Mouse (Mus musculus) heart, adult 2 months (tissue): Measurements from ENCODE around the gene Tor1a. TPM values are rescaled to one million over a fixed set of nuclear protein-coding genes. Genes with fewer than 3 reads are reported as not detected.
A peak's percentile ranks its signal among the peaks of the same experiment; 100 is the strongest.

Experiments
- DNase-seq, 2 experiments: peaks; one replicate each; pipeline ENCODE4 v3.0.0; 2021
- H3K27ac ChIP-seq: fragments of 200-600 bp; 2 replicates; pipeline ENCODE4 v1.8.1; 2022
- H3K27me3 ChIP-seq: fragments of 200-500 bp; 2 replicates; pipeline ENCODE4 v1.6.1; 2012; ENCODE audit warnings: mild to moderate bottlenecking, low read length, inconsistent platforms, mixed read lengths; ENCODE audit not compliant: control insufficient read depth, insufficient read depth
- H3K36me3 ChIP-seq: fragments of 200-500 bp; 2 replicates; pipeline ENCODE4 v1.6.1; 2012; ENCODE audit warnings: low read length, inconsistent platforms; ENCODE audit not compliant: control insufficient read depth, insufficient read depth
- H3K4me1 ChIP-seq: fragments of 200-500 bp; 2 replicates; pipeline ENCODE4 v1.6.1; 2011; ENCODE audit warnings: low read length; ENCODE audit not compliant: control insufficient read depth, insufficient read depth
- H3K4me3 ChIP-seq: fragments of 200-600 bp; 2 replicates; pipeline ENCODE4 v1.8.1; 2022
- H3K79me2 ChIP-seq: fragments of 200-500 bp; replicated peaks from 2 replicates; pipeline ENCODE4 v1.6.1; 2012; ENCODE audit warnings: mild to moderate bottlenecking, inconsistent platforms, low read length, moderate library complexity, mixed read lengths; ENCODE audit not compliant: control insufficient read depth, insufficient read depth
- H3K9ac ChIP-seq: fragments of 200-500 bp; 2 replicates; pipeline ENCODE4 v1.6.1; 2012; ENCODE audit warnings: low read depth, mild to moderate bottlenecking, control low read depth, inconsistent platforms, low read length, mixed read lengths
- CTCF ChIP-seq: fragments of 200-600 bp; IDR thresholded peaks from 2 replicates; pipeline ENCODE4 v1.8.1; 2022; ENCODE audit warnings: antibody characterized with exemption, mild to moderate bottlenecking, moderate library complexity
- EP300 ChIP-seq: fragments of 200-500 bp; IDR thresholded peaks from 2 replicates; pipeline ENCODE4 v1.6.1; 2011; ENCODE audit warnings: low read depth, low read length, control low read depth; ENCODE audit not compliant: insufficient read depth
- POLR2A ChIP-seq: fragments of 200-500 bp; IDR thresholded peaks from 2 replicates; pipeline ENCODE4 v1.6.1; 2011; ENCODE audit warnings: mild to moderate bottlenecking, low read depth, low read length, control low read depth; ENCODE audit not compliant: insufficient read depth
- WGBS: fragments of 180-500 bp; shearing (Covaris S2); methylation state at CpG from one replicate; pipeline ENCODE4 v1.1.7; 2018; 5-methylcytosine and 5-hydroxymethylcytosine counted together
- intact Hi-C: fragments of 180-260 bp; cut with DNase I; formaldehyde crosslinking; loops from one replicate; pipeline ENCODE4 v1.15.1; 2025
- polyA plus RNA-seq: library from polyadenylated mRNA; depleted of rRNA; stranded (reverse); fragments of >200 nt; gene quantifications from 2 replicates; pipeline ENCODE4 v1.2.3, GENCODE M21; 2012
- total RNA-seq, 2 experiments: library from RNA; stranded (reverse); gene quantifications; 2 replicates each; pipeline ENCODE4 v1.2.3; 2021

The Tor1a gene
- total and polyA plus RNA-seq, 3 experiments = 9.6 to 11.3 (median 10.4) TPM

- Histone ChIP-seq H3K27ac (no peak overlapping the region), H3K4me3 (no peak overlapping the region), H3K36me3 (no peaks in the 10 kb centered on the region), H3K4me1 (no peaks in the 10 kb centered on the region), H3K9ac (no peak overlapping the region), H3K27me3 (no peaks in the 10 kb centered on the region), H3K79me2 (no peaks in the 10 kb centered on the region)
- DNase-seq = no peak
- no peak for TF ChIP-seq CTCF
- no peak for TF ChIP-seq EP300
- TF ChIP-seq POLR2A = no peak
- WGBS = 84% methylated on average over 8 of the region's 8 CpGs
- intact Hi-C loops = no loop called here
Observed at GRCm38 (mm10) chr2:30998443-30999260, 30.9 kb upstream of the Tor1a start.

DNA sequence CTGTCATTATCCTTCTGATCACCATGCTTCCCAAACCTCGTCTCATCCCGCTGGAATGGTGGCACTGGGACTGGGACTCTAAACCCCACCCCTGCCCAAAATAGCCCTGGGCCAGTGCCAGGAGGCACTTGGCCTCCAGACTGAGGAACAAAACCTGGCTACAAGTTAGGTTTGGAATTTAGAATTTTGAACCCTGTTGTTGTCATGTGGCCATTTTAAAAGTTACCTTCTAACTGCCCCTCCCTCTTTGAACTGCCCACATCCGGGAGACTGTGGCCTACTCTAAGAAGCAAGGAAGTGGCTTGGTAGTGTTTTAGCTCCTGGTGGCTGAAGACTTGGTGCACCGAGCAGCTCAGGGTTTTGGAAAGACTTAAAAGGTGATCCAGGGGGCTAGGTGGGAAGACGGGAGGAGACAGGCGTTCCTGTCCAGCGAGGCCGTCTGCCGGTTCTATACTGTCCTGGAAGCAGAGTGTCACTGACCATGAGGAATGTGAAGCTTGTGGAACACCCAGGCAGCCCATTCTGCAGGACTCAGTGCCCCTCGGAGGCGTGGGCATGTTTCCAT is 27.8 kb upstream of the Tor1a start:
- H3K27me3 ChIP-seq = no peaks in the 10 kb centered on the region
- H3K36me3 ChIP-seq = no peaks in the 10 kb centered on the region
- peak overlapping the region; percentile 43 for H3K9ac ChIP-seq
- H3K4me3 ChIP-seq = peak overlapping the region; percentile 46
- no peaks in the 10 kb centered on the region for H3K79me2 ChIP-seq
- DNase-seq = peak; percentile 68 to 69
- WGBS = 57% methylated on average over 11 of the region's 11 CpGs
- intact Hi-C loops = no loop called here
- peak overlapping the region; percentile 84 for H3K27ac ChIP-seq
- no peaks in the 10 kb centered on the region for H3K4me1 ChIP-seq
- TF ChIP-seq EP300 (no peak), POLR2A (peak; percentile 33; the same call in 1 of the 2 replicates)

- peak overlapping the region; percentile 84; the same call in 1 of the 2 replicates for H3K27ac ChIP-seq
Observed at GRCm38 (mm10) chr2:30994853-30995252, 27.1 kb upstream of the Tor1a start.

DNA sequence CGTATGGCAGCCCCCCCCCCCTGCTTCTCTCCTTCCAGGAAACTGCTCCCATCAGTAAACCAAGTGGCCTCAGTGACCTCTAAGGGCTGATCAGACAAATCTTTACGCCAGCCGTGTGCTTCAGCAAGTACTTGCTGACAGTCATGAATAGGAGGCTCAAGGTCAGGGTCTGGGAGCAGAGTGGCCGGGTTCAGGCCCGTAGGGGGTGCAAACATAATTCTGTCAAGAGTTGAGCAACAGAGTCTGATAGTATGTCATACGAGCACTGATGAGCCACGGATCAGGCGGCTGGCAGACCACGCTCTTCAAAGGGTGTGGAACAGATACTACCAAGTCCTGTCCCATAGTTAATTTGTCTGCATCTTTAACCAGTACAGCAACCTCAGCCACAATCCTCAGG is 22.5 kb upstream of the Tor1a start:
- Histone ChIP-seq H3K36me3 (no peaks in the 10 kb centered on the region), H3K4me3 (no peak overlapping the region), H3K4me1 (no peaks in the 10 kb centered on the region), H3K27me3 (no peaks in the 10 kb centered on the region), H3K79me2 (no peaks in the 10 kb centered on the region), H3K27ac (no peak overlapping the region), H3K9ac (no peak overlapping the region)
- no peak for TF ChIP-seq EP300
- TF ChIP-seq POLR2A = no peak
- no peak for TF ChIP-seq CTCF
- 84% methylated on average over 9 of the region's 9 CpGs for WGBS
- intact Hi-C loops = no loop called here
- DNase-seq = no peak

More at GRCm38 (mm10) chr2:30994853-30995252, 27.1 kb upstream of the Tor1a start:
- DNase-seq = no peak
- Histone ChIP-seq H3K27me3 (no peaks in the 10 kb centered on the region), H3K4me1 (no peaks in the 10 kb centered on the region), H3K79me2 (no peaks in the 10 kb centered on the region), H3K36me3 (no peaks in the 10 kb centered on the region), H3K4me3 (no peak overlapping the region), H3K9ac (no peak overlapping the region)
- intact Hi-C loops = no loop called here
- TF ChIP-seq POLR2A = no peak
- no peak for TF ChIP-seq EP300
- no peak for TF ChIP-seq CTCF
- WGBS = 67% methylated on average over 4 of the region's 4 CpGs

DNA sequence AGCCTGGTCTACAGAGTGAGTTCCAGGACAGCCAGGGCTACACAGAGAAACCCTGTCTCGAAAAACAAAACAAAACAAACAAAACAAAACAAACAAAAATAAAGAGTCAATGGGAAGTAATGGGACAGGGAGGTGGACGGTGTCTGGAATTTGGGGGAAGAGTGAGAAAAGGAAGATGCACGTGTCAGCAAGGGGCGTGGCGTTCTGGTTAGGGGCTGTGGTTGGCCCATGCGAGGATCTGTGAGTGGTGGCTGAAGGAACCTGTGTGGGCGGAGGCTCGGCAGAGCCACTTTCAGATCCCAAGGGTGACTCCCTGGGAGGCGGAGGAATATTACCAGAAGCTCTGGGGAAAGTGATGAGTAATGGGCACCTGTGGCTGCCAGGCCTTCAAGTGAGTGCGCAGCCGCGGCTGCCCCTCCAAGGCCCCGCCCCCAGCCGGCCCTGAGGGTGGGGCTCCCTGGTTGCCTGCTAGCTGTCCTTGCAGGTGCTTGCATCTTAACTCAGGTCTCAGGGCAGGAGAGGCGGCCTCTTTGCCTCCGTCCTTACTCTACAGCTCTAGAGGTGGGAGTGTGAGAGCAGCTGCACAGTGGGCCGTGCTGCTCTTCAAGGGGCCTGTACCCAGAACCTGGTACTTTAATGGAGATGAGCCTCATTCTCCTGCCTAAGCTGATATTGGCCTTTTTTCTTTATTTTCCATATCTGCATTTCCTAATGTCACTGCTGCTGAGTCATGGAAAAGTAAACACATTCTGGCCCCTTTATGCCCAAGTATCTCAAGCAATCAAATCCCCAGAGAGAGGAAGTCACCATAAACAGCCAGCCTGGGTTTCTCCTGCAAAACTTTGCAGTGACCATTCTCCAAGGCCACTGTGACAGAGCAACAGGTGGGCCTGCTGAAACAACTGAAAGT is 17.6 kb upstream of the Tor1a start:
- Histone ChIP-seq H3K36me3 (no peaks in the 10 kb centered on the region), H3K27ac (no peak overlapping the region), H3K79me2 (0 out of 2 replicates have a peak, but pooled peaks cover 2% of the 10 kb centered on the region), H3K27me3 (no peaks in the 10 kb centered on the region), H3K9ac (no peak overlapping the region), H3K4me3 (no peak overlapping the region), H3K4me1 (peaks cover 3% of the 10 kb centered on the region; the same call in 1 of the 2 replicates)
- DNase-seq = peak in 1 of 2 experiments; percentile 49
- TF ChIP-seq EP300 = no peak
- TF ChIP-seq CTCF = no peak
- TF ChIP-seq POLR2A = no peak
- 37% methylated on average over 17 of the region's 17 CpGs for WGBS
- intact Hi-C loops = loop anchor here (10.0 kb wide), 1 partner anchor 1181 kb away; the partner anchor contains the start of gene Slc27a4
